Mouse (Mus musculus) heart, postnatal 0 days (tissue): Measurements from ENCODE around the gene Ctsg. TPM values are rescaled to one million over a fixed set of nuclear protein-coding genes. Genes with fewer than 3 reads are reported as not detected.
"Not testable (repeated sequence)": the region's sequence is repeated elsewhere in the genome, so short reads cannot be mapped to it uniquely, and the experiment has no call there.

Experiments
- ATAC-seq: fragments of 200-750 bp; cut with Nextera tagmentation; 2 replicates; pipeline ENCODE4 v1.8.0; 2017; ENCODE audit warnings: low read depth, moderate number of reproducible peaks, moderate library complexity; ENCODE audit not compliant: insufficient read depth
- DNase-seq: peaks from one replicate; pipeline ENCODE4 v3.0.0-alpha.2; 2016; ENCODE audit warnings: low spot score
- H3K27ac ChIP-seq: fragments of 300-500 bp; sonication (generic); 2 replicates; pipeline ENCODE4 v1.5.1; 2014; ENCODE audit warnings: low read depth, mild to moderate bottlenecking
- H3K27me3 ChIP-seq: fragments of 300-500 bp; sonication (generic); 2 replicates; pipeline ENCODE4 v1.6.1; 2014; ENCODE audit warnings: low read length, mixed read lengths; ENCODE audit not compliant: control insufficient read depth, insufficient read depth
- H3K36me3 ChIP-seq: fragments of 300-500 bp; sonication (generic); replicated peaks from 2 replicates; pipeline ENCODE4 v1.6.1; 2014; ENCODE audit warnings: low read length, mixed read lengths; ENCODE audit not compliant: control insufficient read depth, insufficient read depth
- H3K4me1 ChIP-seq: fragments of 300-500 bp; sonication (generic); 2 replicates; pipeline ENCODE4 v1.6.1; 2014; ENCODE audit warnings: antibody characterized with exemption; ENCODE audit not compliant: control insufficient read depth, insufficient read depth
- H3K4me2 ChIP-seq: fragments of 300-500 bp; sonication (generic); 2 replicates; pipeline ENCODE4 v1.6.1; 2014; ENCODE audit warnings: low read depth, mild to moderate bottlenecking, low read length, moderate library complexity
- H3K4me3 ChIP-seq: fragments of 300-500 bp; sonication (generic); 2 replicates; pipeline ENCODE4 v1.5.1; 2014; ENCODE audit warnings: low read depth, low read length
- H3K9ac ChIP-seq: fragments of 300-500 bp; sonication (generic); replicated peaks from 2 replicates; pipeline ENCODE4 v1.6.1; 2014; ENCODE audit warnings: low read depth, low read length, mixed read lengths
- H3K9me3 ChIP-seq: fragments of 300-500 bp; sonication (generic); replicated peaks from 2 replicates; pipeline ENCODE4 v1.6.1; 2016; ENCODE audit warnings: low read length; ENCODE audit not compliant: control insufficient read depth
- CTCF ChIP-seq: IDR thresholded peaks from 2 replicates; pipeline ENCODE4 v1.5.1; 2016; ENCODE audit warnings: antibody characterized with exemption, control low read depth, low read depth
- EP300 ChIP-seq: IDR thresholded peaks from 2 replicates; pipeline ENCODE4 v1.6.1; 2016; ENCODE audit warnings: antibody characterized with exemption, low read depth
- WGBS: fragments of 180-500 bp; shearing (Covaris S2); extraction: QIAGEN DNeasy Blood & Tissue Kit; methylation state at CpG from one replicate; pipeline ENCODE4 v1.1.7; 2014; 5-methylcytosine and 5-hydroxymethylcytosine counted together
- polyA plus RNA-seq: library from polyadenylated mRNA; unstranded; fragments of >200 nt; fragmentation: Nextera tagmentation; extraction: Ambion mirVana; gene quantifications from 2 replicates; pipeline ENCODE4 v1.2.1, GENCODE M21; 2015
- total RNA-seq: library from RNA; depleted of rRNA; stranded (reverse); fragments of >200 nt; gene quantifications from 2 replicates; pipeline ENCODE4 v1.2.3, GENCODE M21; 2014; ENCODE audit warnings: low replicate concordance; rRNA removed

The Ctsg gene
- total RNA-seq, result not detected in 2 replicates
- 0.15 and 0.23 TPM in 2 replicates for polyA plus RNA-seq

GRCm38 (mm10) chr14:56102386-56102785 lies at the start of gene Ctsg:
Gene Ctsg (minus strand): TSS chr14:56102574.
- no peak within 1 kb of the TSS for H3K27ac ChIP-seq
- no peaks in the 10 kb centered on the region for H3K27me3 ChIP-seq
- WGBS, result 56% methylated on average over 10 of the region's 10 CpGs
- H3K4me3 ChIP-seq, result no peak within 1 kb of the TSS
- DNase-seq (no peak), ATAC-seq (no peak)
- no peaks in the 10 kb centered on the region for H3K36me3 ChIP-seq
- H3K9ac ChIP-seq, result no peak within 1 kb of the TSS
- TF ChIP-seq EP300, result no peak
- TF ChIP-seq CTCF, result no peak
- H3K4me1 ChIP-seq, result no peaks in the 10 kb centered on the region
- no peaks in the 10 kb centered on the region for H3K9me3 ChIP-seq
- H3K4me2 ChIP-seq, result no peak within 1 kb of the TSS

DNA sequence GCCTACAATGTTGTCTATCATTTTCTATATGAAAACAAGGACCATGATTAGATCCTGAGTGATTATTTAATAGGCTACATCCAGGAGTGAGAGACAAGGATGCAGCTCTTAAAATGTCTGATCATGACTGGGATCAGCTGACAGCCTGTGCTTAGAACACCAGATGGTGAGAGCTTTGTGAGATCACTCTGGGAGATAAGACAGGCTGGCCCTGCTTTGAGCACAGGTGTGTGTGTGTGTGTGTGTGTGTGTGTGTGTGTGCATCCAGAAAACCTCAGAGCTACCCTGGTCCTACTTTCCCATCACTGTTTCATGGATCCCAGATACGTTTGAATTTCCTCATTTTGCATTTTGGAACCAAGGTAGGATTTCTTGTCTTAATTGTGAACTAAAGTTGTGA lies 31.3 kb upstream of the Ctsg start:
- H3K4me1 ChIP-seq, H3K27me3 ChIP-seq, ATAC-seq, H3K4me2 ChIP-seq, DNase-seq, H3K9ac ChIP-seq, H3K4me3 ChIP-seq, H3K36me3 ChIP-seq, H3K9me3 ChIP-seq, H3K27ac ChIP-seq: not testable (repeated sequence)
- WGBS, result 65% methylated on average over 1 of the region's 1 CpGs

DNA sequence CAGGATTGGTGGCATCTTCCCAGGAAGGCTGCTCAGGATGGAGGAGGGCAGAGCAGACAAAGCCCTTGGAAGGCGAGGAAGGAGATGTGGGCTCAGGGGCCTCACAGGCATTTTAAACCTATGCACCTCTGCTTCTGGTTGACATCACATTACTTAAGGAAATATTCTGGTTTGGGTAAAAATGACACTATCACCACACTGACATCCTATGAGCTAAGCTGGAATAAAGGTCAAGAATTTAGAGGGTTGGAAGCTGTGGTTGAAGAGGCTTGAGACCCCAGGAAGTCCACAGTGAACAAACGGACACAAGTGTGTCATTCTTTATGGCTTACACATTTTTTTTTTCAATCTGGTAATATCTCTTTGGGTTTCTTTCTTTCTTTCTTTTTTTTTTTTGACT lies 30.1 kb upstream of the Ctsg start, which contains the start of gene Gzmd:
Gene Gzmd (minus strand): TSS at position 101 of the 400 bp plus-strand sequence.
- not testable (repeated sequence) for DNase-seq, ATAC-seq
- WGBS, result 62% methylated on average over 2 of the region's 2 CpGs

DNA sequence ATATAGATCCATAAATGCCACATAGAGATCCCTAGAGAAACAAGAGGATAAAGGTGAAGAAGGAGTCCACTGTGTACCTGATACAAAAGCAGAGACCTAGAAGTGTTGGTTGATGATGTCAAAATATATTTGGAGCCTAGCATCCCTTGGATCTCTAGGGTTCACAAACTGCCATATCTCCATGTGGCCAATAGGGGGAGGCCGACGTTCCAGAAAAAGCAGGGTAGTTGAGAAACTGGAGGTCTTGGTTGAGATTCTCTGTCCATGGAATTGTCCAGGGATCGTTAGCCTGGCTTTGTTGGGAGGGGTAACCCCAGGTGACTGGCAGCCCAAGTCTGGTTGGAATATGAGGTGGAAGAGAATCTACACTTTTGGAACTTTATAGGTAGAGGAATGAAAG lies 26.0 kb upstream of the Ctsg start:
- no peak overlapping the region for H3K4me3 ChIP-seq
- H3K9ac ChIP-seq, result no peak overlapping the region
- no peaks in the 10 kb centered on the region for H3K36me3 ChIP-seq
- DNase-seq (no peak), ATAC-seq (no peak)
- peak; percentile 17; the same call in 1 of the 2 replicates for TF ChIP-seq CTCF
- no peak for TF ChIP-seq EP300
- H3K27ac ChIP-seq, result no peak overlapping the region
- no peaks in the 10 kb centered on the region for H3K27me3 ChIP-seq
- WGBS, result 41% methylated on average over 3 of the region's 3 CpGs
- H3K4me1 ChIP-seq, result no peaks in the 10 kb centered on the region
- no peak overlapping the region for H3K4me2 ChIP-seq
- H3K9me3 ChIP-seq, result no peaks in the 10 kb centered on the region

More for the DNA sequence above, 30.1 kb upstream of the Ctsg start, which contains the start of gene Gzmd:
- not testable (repeated sequence) for H3K27ac ChIP-seq, H3K9me3 ChIP-seq, H3K36me3 ChIP-seq, H3K4me2 ChIP-seq, H3K4me3 ChIP-seq, H3K27me3 ChIP-seq, H3K9ac ChIP-seq, H3K4me1 ChIP-seq

DNA sequence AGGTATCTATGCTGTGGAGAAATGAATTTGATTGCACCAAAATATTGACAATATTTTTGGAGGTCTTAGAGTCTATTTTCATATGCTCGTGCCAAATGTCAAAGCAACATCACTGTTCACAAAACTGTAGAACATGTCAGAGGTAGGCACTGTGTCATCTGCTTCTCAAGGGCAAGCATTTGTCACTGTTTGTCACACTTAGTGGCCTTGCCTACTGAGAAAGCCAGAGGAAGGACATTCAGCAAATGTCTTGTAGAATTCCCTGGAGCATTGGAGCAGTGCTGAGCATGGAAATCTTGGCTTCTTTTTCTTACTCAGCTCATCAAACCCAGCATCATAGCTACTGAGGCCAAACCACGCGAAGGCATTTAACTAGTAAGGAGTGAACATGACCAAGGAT lies 21.1 kb upstream of the Ctsg start:
- WGBS, result 81% methylated on average over 3 of the region's 3 CpGs
- DNase-seq (no peak), ATAC-seq (no peak)
- no peaks in the 10 kb centered on the region for H3K4me1 ChIP-seq
- H3K9ac ChIP-seq, result no peak overlapping the region
- no peaks in the 10 kb centered on the region for H3K36me3 ChIP-seq
- H3K27me3 ChIP-seq, result no peaks in the 10 kb centered on the region
- TF ChIP-seq EP300 (no peak), CTCF (no peak)
- no peak overlapping the region for H3K4me3 ChIP-seq
- H3K27ac ChIP-seq, result no peak overlapping the region
- no peak overlapping the region for H3K4me2 ChIP-seq
- no peaks in the 10 kb centered on the region for H3K9me3 ChIP-seq

- DNase-seq, result no peak
- ATAC-seq, result no peak
These were observed 18.2 kb upstream of the Ctsg start, which contains the start of gene Gzme for GRCm38 (mm10) chr14:56120525-56120924. Gene Gzme (minus strand): TSS chr14:56120625.

DNA sequence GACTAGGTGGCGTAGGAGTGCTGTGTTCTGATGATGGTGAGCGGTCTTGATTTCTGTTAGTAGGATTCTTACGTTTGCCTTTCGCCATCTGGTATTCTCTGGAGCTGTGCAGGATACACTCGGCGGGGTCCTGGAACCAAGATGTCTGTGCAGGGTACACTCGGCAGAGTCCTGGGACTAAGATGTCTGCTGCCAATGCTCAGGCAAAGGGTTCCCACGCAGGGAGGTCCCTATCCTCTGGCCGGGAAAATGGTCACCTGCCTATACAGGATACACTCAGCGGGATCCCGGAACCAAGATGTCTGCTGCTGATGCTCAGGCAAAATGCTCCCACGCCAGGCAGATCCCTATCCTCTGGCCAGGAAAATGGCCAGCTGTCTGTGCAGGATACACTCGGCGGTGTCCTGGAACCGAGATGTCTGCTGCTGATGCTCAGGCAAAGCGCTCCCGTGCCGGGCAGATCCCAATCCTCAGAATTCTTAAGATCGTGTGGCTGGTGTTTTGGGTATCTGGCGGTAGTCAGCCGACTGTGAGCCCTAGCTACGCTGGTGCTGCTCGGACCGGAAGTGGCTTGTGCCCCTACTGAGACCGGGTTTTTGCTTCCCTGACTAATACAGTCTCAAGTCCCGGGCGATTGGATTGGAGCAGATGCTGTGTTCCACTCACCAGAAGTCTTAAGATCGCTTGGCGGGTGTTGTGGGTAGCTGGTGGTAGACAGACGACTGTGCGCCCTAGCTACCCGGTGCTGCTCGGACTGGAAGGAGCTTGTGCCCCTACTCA lies 13.3 kb upstream of the Ctsg start:
- not testable (repeated sequence) for DNase-seq, ATAC-seq, H3K9me3 ChIP-seq, H3K27me3 ChIP-seq, H3K9ac ChIP-seq, H3K4me3 ChIP-seq, H3K4me1 ChIP-seq, H3K36me3 ChIP-seq, H3K4me2 ChIP-seq, H3K27ac ChIP-seq
- 83% methylated on average over 33 of the region's 33 CpGs for whole genome bisulfite sequencing

More at GRCm38 (mm10) chr14:56120525-56120924, 18.2 kb upstream of the Ctsg start, which contains the start of gene Gzme:
- TF ChIP-seq EP300, result no peak
- no peak for TF ChIP-seq CTCF
- H3K4me3 ChIP-seq, result no peak within 1 kb of the TSS
- no peaks in the 10 kb centered on the region for H3K9me3 ChIP-seq
- H3K4me2 ChIP-seq, result no peak within 1 kb of the TSS
- H3K9ac ChIP-seq, result no peak within 1 kb of the TSS
- H3K4me1 ChIP-seq, result no peaks in the 10 kb centered on the region
- H3K27ac ChIP-seq, result no peak within 1 kb of the TSS
- no peaks in the 10 kb centered on the region for H3K36me3 ChIP-seq
- no peaks in the 10 kb centered on the region for H3K27me3 ChIP-seq
